Mouse (Mus musculus): Measurements from ENCODE around the gene Rps17. TPM values are rescaled to one million over a fixed set of nuclear protein-coding genes. Genes with fewer than 3 reads are reported as not detected.

Rps17 gene
- polyA plus RNA-seq, 1 experiment, result 697 TPM

DNA sequence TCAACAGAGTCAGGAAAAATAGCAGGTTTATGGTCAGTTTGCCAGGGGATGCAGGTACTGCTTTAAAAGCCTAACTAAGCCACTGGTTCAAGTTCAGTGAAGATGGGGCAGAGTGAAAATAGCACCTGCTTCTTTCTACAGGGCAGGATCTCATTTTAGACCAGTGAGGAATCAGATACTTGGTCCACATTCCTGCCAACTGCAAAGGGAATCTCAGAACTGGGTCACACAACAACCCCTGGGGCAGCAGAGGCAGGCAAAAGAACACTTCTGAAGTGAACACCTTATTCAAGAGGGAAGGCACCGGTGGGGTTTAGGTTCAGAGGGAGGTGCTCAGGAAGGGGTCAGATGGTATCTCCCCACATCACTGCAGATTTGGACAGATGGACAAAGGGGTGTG, 11.3 kb upstream of the Rps17 start:
- TF ChIP-seq POLR2A (IDR thresholded peaks at IDR 0.05; ENCODE audit: control insufficient read depth, low read depth, low read length) (no peak), CTCF (IDR thresholded peaks at IDR 0.05; ENCODE audit: control insufficient read depth, insufficient read depth, insufficient replicate concordance, low read depth, low read length) (no peak)
- Histone ChIP-seq H3K4me1 (ENCODE audit: control insufficient read depth, insufficient read depth, low read length) (no peaks in the 10 kb centered on the region), H3K27me3 (ENCODE audit: control insufficient read depth, insufficient read depth, low read length) (no peaks in the 10 kb centered on the region), H3K27ac (ENCODE audit: control insufficient read depth, insufficient read depth, low read depth, low read length) (no peak overlapping the region), H3K36me3 (ENCODE audit: control insufficient read depth, insufficient read depth, low read length) (no peaks in the 10 kb centered on the region), H3K4me3 (ENCODE audit: control insufficient read depth, low read depth, low read length) (no peak overlapping the region)

GRCm38 (mm10) chr7:81355746-81356145, 10.7 kb upstream of the Rps17 start:
- TF ChIP-seq CTCF (IDR thresholded peaks at IDR 0.05; ENCODE audit: control insufficient read depth, insufficient read depth, insufficient replicate concordance, low read depth, low read length), result no peak
- TF ChIP-seq POLR2A (IDR thresholded peaks at IDR 0.05; ENCODE audit: control insufficient read depth, low read depth, low read length), result no peak
- no peaks in the 10 kb centered on the region for H3K4me1 ChIP-seq (ENCODE audit: control insufficient read depth, insufficient read depth, low read length)
- no peak overlapping the region for H3K27ac ChIP-seq (ENCODE audit: control insufficient read depth, insufficient read depth, low read depth, low read length)
- no peaks in the 10 kb centered on the region for H3K36me3 ChIP-seq (ENCODE audit: control insufficient read depth, insufficient read depth, low read length)
- H3K27me3 ChIP-seq (ENCODE audit: control insufficient read depth, insufficient read depth, low read length), result no peaks in the 10 kb centered on the region
- no peak overlapping the region for H3K4me3 ChIP-seq (ENCODE audit: control insufficient read depth, low read depth, low read length)

DNA sequence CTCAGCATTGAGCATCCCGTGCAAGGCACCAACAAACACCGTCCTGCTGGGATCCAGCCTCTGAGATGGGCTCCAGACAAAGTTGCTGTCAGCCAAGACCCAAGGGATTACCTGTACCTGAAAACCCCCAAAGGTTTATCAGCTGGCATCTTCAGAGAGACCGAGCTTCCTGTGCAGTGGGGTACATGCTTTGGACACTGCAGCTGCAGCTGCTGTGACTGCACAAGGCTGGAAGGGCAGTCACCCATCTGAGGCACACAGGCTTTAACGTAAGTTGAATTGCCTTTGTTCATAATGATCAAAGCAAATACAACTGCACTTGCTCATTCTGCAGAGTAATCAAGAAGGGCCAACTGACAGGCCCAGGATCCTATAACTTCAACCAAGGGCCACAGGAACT, 6.8 kb upstream of the Rps17 start:
- Histone ChIP-seq H3K27ac (ENCODE audit: control insufficient read depth, insufficient read depth, low read depth, low read length) (no peak overlapping the region), H3K36me3 (ENCODE audit: control insufficient read depth, insufficient read depth, low read length) (no peaks in the 10 kb centered on the region), H3K4me3 (ENCODE audit: control insufficient read depth, low read depth, low read length) (no peak overlapping the region), H3K4me1 (ENCODE audit: control insufficient read depth, insufficient read depth, low read length) (no peaks in the 10 kb centered on the region), H3K27me3 (ENCODE audit: control insufficient read depth, insufficient read depth, low read length) (no peaks in the 10 kb centered on the region)
- TF ChIP-seq POLR2A (IDR thresholded peaks at IDR 0.05; ENCODE audit: control insufficient read depth, low read depth, low read length) (no peak), CTCF (IDR thresholded peaks at IDR 0.05; ENCODE audit: control insufficient read depth, insufficient read depth, insufficient replicate concordance, low read depth, low read length) (no peak)

DNA sequence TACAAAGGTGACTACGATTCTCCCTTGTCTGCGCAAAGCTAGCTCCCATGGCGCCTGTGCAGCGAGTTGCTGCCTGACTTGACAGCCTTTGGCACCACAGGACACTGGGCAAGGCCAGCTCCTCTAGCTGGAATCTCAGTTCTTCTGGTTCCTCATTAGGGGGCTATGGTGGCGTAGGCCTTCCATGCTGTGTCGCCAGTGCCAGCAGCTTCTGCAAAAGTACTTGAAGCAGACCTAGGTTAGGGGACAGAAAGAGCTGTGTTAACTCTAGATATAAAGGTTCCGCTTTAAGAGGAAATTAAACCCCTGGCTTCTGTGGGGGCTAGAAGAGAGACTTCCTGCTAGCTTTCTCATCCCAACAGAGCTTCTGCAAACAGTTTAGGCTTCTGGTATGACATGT, 3.2 kb upstream of the Rps17 start:
- H3K36me3 ChIP-seq (ENCODE audit: control insufficient read depth, insufficient read depth, low read length), result no peaks in the 10 kb centered on the region
- no peak for TF ChIP-seq CTCF (IDR thresholded peaks at IDR 0.05; ENCODE audit: control insufficient read depth, insufficient read depth, insufficient replicate concordance, low read depth, low read length)
- TF ChIP-seq POLR2A (IDR thresholded peaks at IDR 0.05; ENCODE audit: control insufficient read depth, low read depth, low read length), result no peak
- no peaks in the 10 kb centered on the region; the same call in 1 of the 2 replicates for H3K4me1 ChIP-seq (ENCODE audit: control insufficient read depth, insufficient read depth, low read length)
- H3K27ac ChIP-seq (ENCODE audit: control insufficient read depth, insufficient read depth, low read depth, low read length), result no peak overlapping the region
- H3K4me3 ChIP-seq (ENCODE audit: control insufficient read depth, low read depth, low read length), result no peak overlapping the region
- no peaks in the 10 kb centered on the region for H3K27me3 ChIP-seq (ENCODE audit: control insufficient read depth, insufficient read depth, low read length)

GRCm38 (mm10) chr7:81345447-81346170, 555 bp upstream of the Rps17 start:
- TF ChIP-seq POLR2A (IDR thresholded peaks at IDR 0.05; ENCODE audit: control insufficient read depth, low read depth, low read length) (no peak), CTCF (IDR thresholded peaks at IDR 0.05; ENCODE audit: control insufficient read depth, insufficient read depth, insufficient replicate concordance, low read depth, low read length) (no peak)
- H3K4me3 ChIP-seq (ENCODE audit: control insufficient read depth, low read depth, low read length), result peak overlapping the region; percentile 78
- no peaks in the 10 kb centered on the region for H3K27me3 ChIP-seq (ENCODE audit: control insufficient read depth, insufficient read depth, low read length)
- no peaks in the 10 kb centered on the region; the same call in 1 of the 2 replicates for H3K36me3 ChIP-seq (ENCODE audit: control insufficient read depth, insufficient read depth, low read length)
- peak overlapping the region; percentile 65 for H3K27ac ChIP-seq (ENCODE audit: control insufficient read depth, insufficient read depth, low read depth, low read length)
- no peaks in the 10 kb centered on the region; the same call in 1 of the 2 replicates for H3K4me1 ChIP-seq (ENCODE audit: control insufficient read depth, insufficient read depth, low read length)

GRCm38 (mm10) chr7:81343831-81344230, 1.2 kb downstream of the Rps17 start:
- H3K36me3 ChIP-seq (ENCODE audit: control insufficient read depth, insufficient read depth, low read length), result no peaks in the 10 kb centered on the region; the same call in none of the 2 replicates
- TF ChIP-seq POLR2A (IDR thresholded peaks at IDR 0.05; ENCODE audit: control insufficient read depth, low read depth, low read length), result no peak
- no peak for TF ChIP-seq CTCF (IDR thresholded peaks at IDR 0.05; ENCODE audit: control insufficient read depth, insufficient read depth, insufficient replicate concordance, low read depth, low read length)

GRCm38 (mm10) chr7:81343316-81343715, 1.7 kb downstream of the Rps17 start:
- no peak overlapping the region for H3K4me3 ChIP-seq (ENCODE audit: control insufficient read depth, low read depth, low read length)
- H3K36me3 ChIP-seq (ENCODE audit: control insufficient read depth, insufficient read depth, low read length), result no peaks in the 10 kb centered on the region; the same call in none of the 2 replicates
- H3K27ac ChIP-seq (ENCODE audit: control insufficient read depth, insufficient read depth, low read depth, low read length), result no peak overlapping the region
- TF ChIP-seq POLR2A (IDR thresholded peaks at IDR 0.05; ENCODE audit: control insufficient read depth, low read depth, low read length), result no peak
- TF ChIP-seq CTCF (IDR thresholded peaks at IDR 0.05; ENCODE audit: control insufficient read depth, insufficient read depth, insufficient replicate concordance, low read depth, low read length), result no peak
- H3K4me1 ChIP-seq (ENCODE audit: control insufficient read depth, insufficient read depth, low read length), result no peaks in the 10 kb centered on the region; the same call in 1 of the 2 replicates
- no peaks in the 10 kb centered on the region for H3K27me3 ChIP-seq (ENCODE audit: control insufficient read depth, insufficient read depth, low read length)

More at GRCm38 (mm10) chr7:81343831-81344230, 1.2 kb downstream of the Rps17 start:
- no peaks in the 10 kb centered on the region; the same call in 1 of the 2 replicates for H3K4me1 ChIP-seq (ENCODE audit: control insufficient read depth, insufficient read depth, low read length)
- H3K4me3 ChIP-seq (ENCODE audit: control insufficient read depth, low read depth, low read length), result peak overlapping the region; percentile 78
- no peak overlapping the region for H3K27ac ChIP-seq (ENCODE audit: control insufficient read depth, insufficient read depth, low read depth, low read length)
- no peaks in the 10 kb centered on the region for H3K27me3 ChIP-seq (ENCODE audit: control insufficient read depth, insufficient read depth, low read length)

Data from testis, adult 2 months (tissue).